Mouse (Mus musculus): ENCODE measurements at regions not wholly inside any gene's neighbourhood (a gene's known extent, or its start where the extent isn't known, plus 50 kb on each side); places are given as distances from the start of the nearest gene placed in this dataset.

- no peak for DNase-seq
- TF ChIP-seq POLR2A (IDR thresholded peaks at IDR 0.05; ENCODE audit: borderline replicate concordance, insufficient read depth, low read length) (no peak), CTCF (IDR thresholded peaks at IDR 0.05; ENCODE audit: borderline replicate concordance, insufficient read depth, low read depth, low read length) (no peak)
- no peak overlapping the region for H3K27ac ChIP-seq (ENCODE audit: insufficient read depth, low read length)
- no peaks in the 10 kb centered on the region for H3K4me1 ChIP-seq (ENCODE audit: control insufficient read depth, insufficient read depth, low read length)
- 95% methylated on average over 4 of the region's 4 CpGs for WGBS
- no peaks in the 10 kb centered on the region for H3K27me3 ChIP-seq (ENCODE audit: control insufficient read depth, insufficient read depth, low read length)
- H3K4me3 ChIP-seq (replicated peaks; ENCODE audit: insufficient read depth, low read depth, low read length) = no peak overlapping the region
Measured at GRCm38 (mm10) chr7:115266141-115266540, 522.6 kb downstream of the Insc start.

GRCm38 (mm10) chr7:115270803-115271202 lies 527.3 kb downstream of the Insc start:
- Histone ChIP-seq H3K27me3 (ENCODE audit: control insufficient read depth, insufficient read depth, low read length) (no peaks in the 10 kb centered on the region), H3K27ac (ENCODE audit: insufficient read depth, low read length) (no peak overlapping the region), H3K4me1 (ENCODE audit: control insufficient read depth, insufficient read depth, low read length) (no peaks in the 10 kb centered on the region), H3K4me3 (replicated peaks; ENCODE audit: insufficient read depth, low read depth, low read length) (no peak overlapping the region)
- no peak for DNase-seq
- WGBS = 32% methylated on average over 2 of the region's 2 CpGs
- no peak for TF ChIP-seq POLR2A (IDR thresholded peaks at IDR 0.05; ENCODE audit: borderline replicate concordance, insufficient read depth, low read length)
- no peak for TF ChIP-seq CTCF (IDR thresholded peaks at IDR 0.05; ENCODE audit: borderline replicate concordance, insufficient read depth, low read depth, low read length)

- WGBS = 42% methylated on average over 3 of the region's 3 CpGs
- Histone ChIP-seq H3K27ac (ENCODE audit: insufficient read depth, low read length) (no peak overlapping the region), H3K27me3 (ENCODE audit: control insufficient read depth, insufficient read depth, low read length) (no peaks in the 10 kb centered on the region), H3K4me3 (replicated peaks; ENCODE audit: insufficient read depth, low read depth, low read length) (no peak overlapping the region), H3K4me1 (ENCODE audit: control insufficient read depth, insufficient read depth, low read length) (no peaks in the 10 kb centered on the region)
- DNase-seq = no peak
- TF ChIP-seq CTCF (IDR thresholded peaks at IDR 0.05; ENCODE audit: borderline replicate concordance, insufficient read depth, low read depth, low read length) (no peak), POLR2A (IDR thresholded peaks at IDR 0.05; ENCODE audit: borderline replicate concordance, insufficient read depth, low read length) (no peak)
Measured at GRCm38 (mm10) chr7:115274836-115275235, 531.3 kb downstream of the Insc start.

GRCm38 (mm10) chr7:115290801-115291417 lies 547.4 kb downstream of the Insc start:
- Histone ChIP-seq H3K4me1 (ENCODE audit: control insufficient read depth, insufficient read depth, low read length) (no peaks in the 10 kb centered on the region), H3K27ac (ENCODE audit: insufficient read depth, low read length) (no peak overlapping the region), H3K4me3 (replicated peaks; ENCODE audit: insufficient read depth, low read depth, low read length) (no peak overlapping the region), H3K27me3 (ENCODE audit: control insufficient read depth, insufficient read depth, low read length) (no peaks in the 10 kb centered on the region)
- no peak for DNase-seq
- WGBS = 82% methylated on average over 7 of the region's 7 CpGs
- TF ChIP-seq POLR2A (IDR thresholded peaks at IDR 0.05; ENCODE audit: borderline replicate concordance, insufficient read depth, low read length) = no peak
- TF ChIP-seq CTCF (IDR thresholded peaks at IDR 0.05; ENCODE audit: borderline replicate concordance, insufficient read depth, low read depth, low read length) = no peak

DNA sequence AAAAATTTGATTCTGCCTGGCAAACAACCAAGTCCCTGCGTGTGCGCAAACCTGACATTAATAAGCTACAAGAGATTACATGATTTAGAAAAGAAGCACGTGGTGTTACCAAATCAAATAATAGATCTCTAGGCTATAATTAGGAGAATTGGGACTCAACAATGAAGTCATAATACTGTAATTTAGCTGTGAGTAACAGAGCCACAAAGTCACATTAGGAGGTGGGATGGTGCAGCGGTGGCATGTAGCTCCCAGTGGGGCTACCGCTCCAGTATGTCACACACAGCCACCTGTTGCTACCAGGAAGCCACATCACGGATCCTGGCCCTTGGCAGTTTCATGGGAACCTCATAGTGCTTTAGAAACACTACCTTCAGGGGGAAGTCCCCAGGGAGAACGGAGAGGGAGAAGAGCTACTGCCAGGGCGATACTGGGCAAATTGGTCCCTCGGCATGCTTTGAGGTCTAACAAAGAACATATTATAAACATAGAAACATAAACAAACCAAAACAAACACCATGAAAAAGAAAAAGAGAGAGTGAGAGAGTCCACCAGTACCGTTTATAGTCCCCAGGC lies 551.2 kb downstream of the Insc start:
- Histone ChIP-seq H3K4me1 (ENCODE audit: control insufficient read depth, insufficient read depth, low read length) (no peaks in the 10 kb centered on the region), H3K27ac (ENCODE audit: insufficient read depth, low read length) (no peak overlapping the region), H3K4me3 (replicated peaks; ENCODE audit: insufficient read depth, low read depth, low read length) (no peak overlapping the region), H3K27me3 (ENCODE audit: control insufficient read depth, insufficient read depth, low read length) (no peaks in the 10 kb centered on the region)
- DNase-seq = no peak
- 62% methylated on average over 10 of the region's 10 CpGs for WGBS
- TF ChIP-seq POLR2A (IDR thresholded peaks at IDR 0.05; ENCODE audit: borderline replicate concordance, insufficient read depth, low read length) (no peak), CTCF (IDR thresholded peaks at IDR 0.05; ENCODE audit: borderline replicate concordance, insufficient read depth, low read depth, low read length) (no peak)

DNA sequence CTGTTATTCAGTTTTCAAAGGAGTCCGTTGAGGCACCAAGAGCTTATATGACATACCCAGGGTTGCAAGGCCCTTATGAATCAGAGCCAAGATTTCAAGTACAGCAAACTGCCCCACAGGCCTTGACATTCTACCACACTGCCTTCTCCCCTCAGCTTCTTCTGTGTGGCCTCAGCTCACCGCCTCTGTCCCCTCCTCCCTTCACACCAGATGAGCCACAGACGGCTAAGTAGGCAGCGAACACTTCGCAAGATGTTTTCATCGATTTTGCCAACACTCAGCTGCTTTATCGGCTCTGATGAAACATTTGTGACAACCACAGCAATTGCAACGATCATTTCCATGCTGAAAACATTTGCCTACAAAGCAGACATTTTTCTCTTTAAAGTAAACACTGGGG lies 556.7 kb downstream of the Insc start:
- Histone ChIP-seq H3K27ac (ENCODE audit: insufficient read depth, low read length) (no peak overlapping the region), H3K4me1 (ENCODE audit: control insufficient read depth, insufficient read depth, low read length) (no peaks in the 10 kb centered on the region), H3K27me3 (ENCODE audit: control insufficient read depth, insufficient read depth, low read length) (no peaks in the 10 kb centered on the region), H3K4me3 (replicated peaks; ENCODE audit: insufficient read depth, low read depth, low read length) (no peak overlapping the region)
- TF ChIP-seq CTCF (IDR thresholded peaks at IDR 0.05; ENCODE audit: borderline replicate concordance, insufficient read depth, low read depth, low read length) = no peak
- no peak for TF ChIP-seq POLR2A (IDR thresholded peaks at IDR 0.05; ENCODE audit: borderline replicate concordance, insufficient read depth, low read length)
- WGBS = 61% methylated on average over 8 of the region's 8 CpGs
- DNase-seq = no peak

GRCm38 (mm10) chr7:115308377-115308776 lies 564.9 kb downstream of the Insc start:
- 94% methylated on average over 4 of the region's 4 CpGs for WGBS
- Histone ChIP-seq H3K27me3 (ENCODE audit: control insufficient read depth, insufficient read depth, low read length) (no peaks in the 10 kb centered on the region), H3K27ac (ENCODE audit: insufficient read depth, low read length) (no peak overlapping the region), H3K4me3 (replicated peaks; ENCODE audit: insufficient read depth, low read depth, low read length) (no peak overlapping the region), H3K4me1 (ENCODE audit: control insufficient read depth, insufficient read depth, low read length) (peaks cover 4% of the 10 kb centered on the region)
- DNase-seq = no peak
- TF ChIP-seq CTCF (IDR thresholded peaks at IDR 0.05; ENCODE audit: borderline replicate concordance, insufficient read depth, low read depth, low read length) = no peak

DNA sequence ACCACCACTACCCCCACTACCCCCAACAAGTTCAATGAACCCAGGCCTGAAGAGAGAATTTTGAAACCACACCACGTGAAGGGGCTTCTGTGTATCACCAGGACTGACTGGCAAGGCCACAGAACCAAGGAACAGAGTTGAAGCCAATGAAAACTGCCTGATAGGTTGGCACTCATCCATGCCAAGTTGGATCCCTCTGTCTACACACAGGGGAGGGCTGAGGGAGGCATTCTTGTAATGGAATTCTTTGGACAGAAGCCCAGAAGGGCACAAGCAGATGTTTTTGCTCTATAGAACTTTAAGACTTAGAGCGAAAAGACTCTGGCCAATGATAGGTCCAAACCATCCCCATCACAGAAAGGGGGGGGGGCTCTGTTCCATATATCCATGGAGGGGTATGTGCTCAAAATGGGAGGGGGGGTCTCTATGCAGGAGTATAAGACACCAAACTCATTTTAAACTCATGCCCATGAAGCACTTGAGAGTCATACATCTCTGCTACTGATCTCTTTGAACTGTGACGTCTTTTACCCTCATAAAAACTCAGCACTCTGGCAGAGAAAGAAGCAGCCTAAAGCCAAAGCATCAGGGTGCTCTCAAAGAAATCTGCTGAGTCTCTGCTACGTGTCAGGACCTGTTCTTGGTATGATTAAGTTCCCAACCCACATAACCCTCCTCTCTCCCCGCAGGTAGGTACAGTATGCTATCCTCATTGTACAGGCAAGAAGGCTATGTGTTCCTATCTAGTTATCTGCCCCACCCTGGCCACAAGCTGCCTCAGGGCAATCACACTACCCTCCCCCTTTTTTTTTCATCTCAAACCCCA lies 567.1 kb downstream of the Insc start:
- peak in 1 of 2 experiments; percentile 5 for DNase-seq
- Histone ChIP-seq H3K4me1 (ENCODE audit: control insufficient read depth, insufficient read depth, low read length) (peaks cover 7% of the 10 kb centered on the region), H3K27ac (ENCODE audit: insufficient read depth, low read length) (no peak overlapping the region), H3K4me3 (replicated peaks; ENCODE audit: insufficient read depth, low read depth, low read length) (no peak overlapping the region), H3K27me3 (ENCODE audit: control insufficient read depth, insufficient read depth, low read length) (no peaks in the 10 kb centered on the region)
- WGBS = 49% methylated on average over 5 of the region's 5 CpGs
- TF ChIP-seq CTCF (IDR thresholded peaks at IDR 0.05; ENCODE audit: borderline replicate concordance, insufficient read depth, low read depth, low read length) (no peak), POLR2A (IDR thresholded peaks at IDR 0.05; ENCODE audit: borderline replicate concordance, insufficient read depth, low read length) (no peak)

All from cerebellum, adult 2 months (tissue).